10 mouse cellular contexts compared by ENCODE assay signal in genomic region chr13:59656975-59657388, GRCm38 (mm10). TPM values are rescaled to one million over a fixed set of nuclear protein-coding genes. Genes with fewer than 3 reads are reported as not detected.
DNase-seq lines count a peak whose midpoint lies in the region; ATAC-seq and TF ChIP-seq lines count a peak whose summit lies in the region.
"Had no signal": no experiment of that assay in that cellular context is flagged by ENCODE, and none has a peak within 500 bp of the region (broad histone marks: within the 10 kb centered on the region; RNA-seq: fewer than 3 reads in every experiment).

No protein-coding gene starts in this region.

- WGBS in lung, embryonic 14.5 days: 56% methylated on average over 4 of the region's 4 CpGs
- 44% methylated on average over 4 of the region's 4 CpGs for WGBS in lung, adult 2 months
- 9% methylated on average over 4 of the region's 4 CpGs for WGBS in forebrain, embryonic 12.5 days
- 7% methylated on average over 4 of the region's 4 CpGs for WGBS in midbrain, postnatal 0 days

- no peak for ATAC-seq in lung, embryonic 14.5 days (ENCODE audit: insufficient read depth)
- ATAC-seq in forebrain, embryonic 12.5 days (ENCODE audit: low FRiP score): no peak
- no peak for ATAC-seq in midbrain, postnatal 0 days (ENCODE audit: low FRiP score)
- no peak for ATAC-seq in erythroblast, adult 5-6 weeks (replicated peaks; ENCODE audit: low FRiP score, poor library complexity, severe bottlenecking)

- H3K9me3 ChIP-seq in lung, embryonic 14.5 days (ENCODE audit: low read depth, low read length): no peaks in the 10 kb centered on the region
- H3K9me3 ChIP-seq in forebrain, embryonic 12.5 days: no peaks in the 10 kb centered on the region
- H3K9me3 ChIP-seq in midbrain, postnatal 0 days (ENCODE audit: low read length): no peaks in the 10 kb centered on the region

- H3K4me2 ChIP-seq in lung, embryonic 14.5 days: no peak overlapping the region
- H3K4me2 ChIP-seq in forebrain, embryonic 12.5 days: 0 out of 2 replicates have a peak overlapping the region, but pooled peaks have one; percentile 8
- H3K4me2 ChIP-seq in midbrain, postnatal 0 days (ENCODE audit: low read depth, low read length, poor library complexity, severe bottlenecking): no peak overlapping the region

- H3K4me3 ChIP-seq in lung, embryonic 14.5 days (ENCODE audit: low read depth, low read length): no peak overlapping the region
- H3K4me3 ChIP-seq in lung, adult 2 months (replicated peaks; ENCODE audit: extremely low read depth, low read depth, low read length): no peak overlapping the region
- no peak overlapping the region for H3K4me3 ChIP-seq in forebrain, embryonic 12.5 days (replicated peaks)
- H3K4me3 ChIP-seq in midbrain, postnatal 0 days (ENCODE audit: low read depth, low read length): no peak overlapping the region

- H3K9ac ChIP-seq in lung, embryonic 14.5 days: no peak overlapping the region
- H3K9ac ChIP-seq in forebrain, embryonic 12.5 days: no peak overlapping the region
- H3K9ac ChIP-seq in midbrain, postnatal 0 days (replicated peaks; ENCODE audit: low read length, poor library complexity, severe bottlenecking): no peak overlapping the region

- peak overlapping the region; percentile 69; the same call in 1 of the 2 replicates for H3K27ac ChIP-seq in lung, embryonic 14.5 days (ENCODE audit: low read depth)
- H3K27ac ChIP-seq in forebrain, embryonic 12.5 days: peak overlapping the region; percentile 77
- peak overlapping the region; percentile 38 for H3K27ac ChIP-seq in midbrain, postnatal 0 days (ENCODE audit: low read depth, low read length)

- H3K36me3 ChIP-seq in lung, embryonic 14.5 days (ENCODE audit: insufficient read depth): no peaks in the 10 kb centered on the region
- peaks cover 62% of the 10 kb centered on the region for H3K36me3 ChIP-seq in forebrain, embryonic 12.5 days (replicated peaks)
- no peaks in the 10 kb centered on the region for H3K36me3 ChIP-seq in midbrain, postnatal 0 days (ENCODE audit: insufficient read depth, low read length)

- no peak for TF ChIP-seq CTCF in lung, embryonic 14.5 days (IDR thresholded peaks at IDR 0.05; ENCODE audit: low read depth)
- TF ChIP-seq CTCF in lung, adult 2 months (IDR thresholded peaks at IDR 0.05; ENCODE audit: insufficient read depth, low read length): no peak
- no peak for TF ChIP-seq CTCF in midbrain, postnatal 0 days (IDR thresholded peaks at IDR 0.05)

- H3K27me3 ChIP-seq in lung, embryonic 14.5 days (ENCODE audit: insufficient read depth, low read length): no peaks in the 10 kb centered on the region
- H3K27me3 ChIP-seq in forebrain, embryonic 12.5 days: no peaks in the 10 kb centered on the region
- no peaks in the 10 kb centered on the region for H3K27me3 ChIP-seq in midbrain, postnatal 0 days (ENCODE audit: insufficient read depth, low read length)

- H3K4me1 ChIP-seq in lung, embryonic 14.5 days (ENCODE audit: insufficient read depth): no peaks in the 10 kb centered on the region
- H3K4me1 ChIP-seq in lung, adult 2 months (ENCODE audit: control insufficient read depth, insufficient read depth, low read length): peaks cover 3% of the 10 kb centered on the region; the same call in 1 of the 2 replicates
- peaks cover 40% of the 10 kb centered on the region for H3K4me1 ChIP-seq in forebrain, embryonic 12.5 days
- H3K4me1 ChIP-seq in midbrain, postnatal 0 days (ENCODE audit: insufficient read depth, low read length): peaks cover 7% of the 10 kb centered on the region

- DNase-seq in lung, embryonic 14.5 days: peak; percentile 29
- DNase-seq in lung, adult 2 months: no peak
- DNase-seq in kidney, postnatal 36 days: peak; percentile 37 to 66
- no peak for DNase-seq in midbrain, postnatal 0 days (ENCODE audit: low spot score)
- DNase-seq in layer of hippocampus, adult 18-20 months (ENCODE audit: low spot score in 2 of 2): no peak
- no peak for DNase-seq in right cerebral cortex, postnatal 14 days

- TF ChIP-seq POLR2A in lung, adult 2 months (IDR thresholded peaks at IDR 0.05; ENCODE audit: borderline replicate concordance, extremely low read depth, low read depth, low read length): no peak

RNA-seq across cellular contexts. Expression of gene Golm1, which starts 18.6 kb away (rescaled TPM):
- 39.2 and 44.1 TPM in 2 replicates for polyA plus RNA-seq in lung, embryonic 14.5 days (2014; fragmentation: Nextera tagmentation; extraction: Ambion mirVana)
- 11.2 and 15.3 TPM in 2 replicates for polyA plus RNA-seq in lung, adult 2 months (2012; rRNA removed)
- 109 and 114 TPM in 2 replicates for polyA plus RNA-seq in forebrain, embryonic 12.5 days (2016; fragmentation: Nextera tagmentation; extraction: Ambion mirVana)
- total RNA-seq in midbrain, postnatal 0 days (2014; rRNA removed): 13.0 and 17.1 TPM in 2 replicates
- 13.0 and 15.3 TPM in 2 replicates for polyA plus RNA-seq in midbrain, postnatal 0 days (2015; fragmentation: Nextera tagmentation; extraction: Ambion mirVana)
- 13.4 and 16.1 TPM in 2 replicates for total RNA-seq in erythroblast, adult 5-6 weeks (2015; ENCODE audit: low replicate concordance)
- 21.4 and 25.2 TPM in 2 replicates for total RNA-seq in erythroblast, adult 5-6 weeks (2017; ENCODE audit: low replicate concordance)
- 10 to 100 TPM; 63.2 to 71.2 TPM for total RNA-seq in layer of hippocampus, adult 18-20 months (2021)

RNA-seq across cellular contexts. Expression of gene 4921517D22Rik, which starts 36.9 kb away (rescaled TPM):
- not detected in 2 replicates for polyA plus RNA-seq in lung, embryonic 14.5 days (2014; fragmentation: Nextera tagmentation; extraction: Ambion mirVana)
- polyA plus RNA-seq in lung, adult 2 months (2012; rRNA removed): not detected in 2 replicates
- polyA plus RNA-seq in forebrain, embryonic 12.5 days (2016; fragmentation: Nextera tagmentation; extraction: Ambion mirVana): not detected in 2 replicates
- total RNA-seq in midbrain, postnatal 0 days (2014; rRNA removed): not detected in 2 replicates
- not detected in 2 replicates for polyA plus RNA-seq in midbrain, postnatal 0 days (2015; fragmentation: Nextera tagmentation; extraction: Ambion mirVana)
- not detected in 2 replicates for total RNA-seq in erythroblast, adult 5-6 weeks (2015; ENCODE audit: low replicate concordance)
- not detected in 2 replicates for total RNA-seq in erythroblast, adult 5-6 weeks (2017; ENCODE audit: low replicate concordance)
- not detected for total RNA-seq in layer of hippocampus, adult 18-20 months (2021)
- total RNA-seq: adrenal gland, postnatal 36 days had no signal
- polyA plus RNA-seq: intestine, embryonic 14.5 days had no signal

RNA-seq across cellular contexts. Expression of gene Spata31d1a, which starts 53.1 kb away (rescaled TPM):
- polyA plus RNA-seq in lung, embryonic 14.5 days (2014; fragmentation: Nextera tagmentation; extraction: Ambion mirVana): not detected in 2 replicates
- not detected in 2 replicates for polyA plus RNA-seq in lung, adult 2 months (2012; rRNA removed)
- polyA plus RNA-seq in forebrain, embryonic 12.5 days (2016; fragmentation: Nextera tagmentation; extraction: Ambion mirVana): 0.17 and 0.28 TPM in 2 replicates
- total RNA-seq in midbrain, postnatal 0 days (2014; rRNA removed): not detected in 2 replicates
- polyA plus RNA-seq in midbrain, postnatal 0 days (2015; fragmentation: Nextera tagmentation; extraction: Ambion mirVana): not detected in 2 replicates
- total RNA-seq in erythroblast, adult 5-6 weeks (2015; ENCODE audit: low replicate concordance): not detected in 2 replicates
- not detected in 2 replicates for total RNA-seq in erythroblast, adult 5-6 weeks (2017; ENCODE audit: low replicate concordance)
- under 1 TPM; 0.53 to 0.57 TPM for total RNA-seq in layer of hippocampus, adult 18-20 months (2021)
- total RNA-seq: adrenal gland, postnatal 36 days had no signal

RNA-seq across cellular contexts. Expression of gene Spata31d1b, which starts 55.1 kb away (rescaled TPM):
- not detected in 2 replicates for polyA plus RNA-seq in lung, embryonic 14.5 days (2014; fragmentation: Nextera tagmentation; extraction: Ambion mirVana)
- 0.05 TPM in 1 of 2 replicates, not detected in the other for polyA plus RNA-seq in lung, adult 2 months (2012; rRNA removed)
- not detected in 2 replicates for polyA plus RNA-seq in forebrain, embryonic 12.5 days (2016; fragmentation: Nextera tagmentation; extraction: Ambion mirVana)
- total RNA-seq in midbrain, postnatal 0 days (2014; rRNA removed): 0.27 TPM in 1 of 2 replicates, not detected in the other
- polyA plus RNA-seq in midbrain, postnatal 0 days (2015; fragmentation: Nextera tagmentation; extraction: Ambion mirVana): 0.05 TPM in 1 of 2 replicates, not detected in the other
- total RNA-seq in erythroblast, adult 5-6 weeks (2015; ENCODE audit: low replicate concordance): not detected in 2 replicates
- not detected in 2 replicates for total RNA-seq in erythroblast, adult 5-6 weeks (2017; ENCODE audit: low replicate concordance)
- total RNA-seq in layer of hippocampus, adult 18-20 months (2021): not detected
- total RNA-seq: adrenal gland, postnatal 36 days had no signal
- polyA plus RNA-seq: intestine, embryonic 14.5 days had no signal

Comparison
In these comparisons a context has a peak if more than half of its experiments do, and no peak if none do; other contexts are left out.
1. DNase-seq: peak in lung, embryonic 14.5 days (single experiment) and kidney, postnatal 36 days (2 of 2); none in lung, adult 2 months (single experiment), midbrain, postnatal 0 days (single experiment), layer of hippocampus, adult 18-20 months (0 of 2) and right cerebral cortex, postnatal 14 days (single experiment).
2. Peak in every context shown above with its lines, with median percentiles within 50 percentile points of each other: H3K27ac ChIP-seq.